Mouse (Mus musculus) forebrain, embryonic 12.5 days (tissue): ENCODE results near the gene Acox2. TPM values are rescaled to one million over a fixed set of nuclear protein-coding genes. Genes with fewer than 3 reads are reported as not detected.
"Not testable (repeated sequence)": the region's sequence is repeated elsewhere in the genome, so short reads cannot be mapped to it uniquely, and the experiment has no call there.

Experiments
- ATAC-seq: fragments of 200-750 bp; cut with Nextera tagmentation; 2 replicates; pipeline ENCODE4 v1.8.0; 2017; ENCODE audit warnings: moderate TSS enrichment; ENCODE audit not compliant: low FRiP score
- H3K27ac ChIP-seq: fragments of 300-500 bp; sonication (generic); 2 replicates; pipeline ENCODE4 v1.5.1; 2016; ENCODE audit warnings: mild to moderate bottlenecking
- H3K27me3 ChIP-seq: fragments of 300-500 bp; sonication (generic); 2 replicates; pipeline ENCODE4 v1.6.1; 2016; ENCODE audit warnings: mild to moderate bottlenecking
- H3K36me3 ChIP-seq: fragments of 300-500 bp; sonication (generic); replicated peaks from 2 replicates; pipeline ENCODE4 v1.6.1; 2016; ENCODE audit warnings: mild to moderate bottlenecking
- H3K4me1 ChIP-seq: fragments of 300-500 bp; sonication (generic); 2 replicates; pipeline ENCODE4 v1.6.1; 2016
- H3K4me2 ChIP-seq: fragments of 300-500 bp; sonication (generic); 2 replicates; pipeline ENCODE4 v1.6.1; 2016; ENCODE audit warnings: mild to moderate bottlenecking, moderate library complexity
- H3K4me3 ChIP-seq: fragments of 300-500 bp; sonication (generic); replicated peaks from 2 replicates; pipeline ENCODE4 v1.5.1; 2016; ENCODE audit warnings: mild to moderate bottlenecking
- H3K9ac ChIP-seq: fragments of 300-500 bp; sonication (generic); 2 replicates; pipeline ENCODE4 v1.6.1; 2016; ENCODE audit warnings: mild to moderate bottlenecking
- H3K9me3 ChIP-seq: fragments of 300-500 bp; sonication (generic); 2 replicates; pipeline ENCODE4 v1.6.1; 2016
- WGBS: fragments of 180-500 bp; shearing (Covaris S2); methylation state at CpG from one replicate; pipeline ENCODE4 v1.1.7; 2016; 5-methylcytosine and 5-hydroxymethylcytosine counted together
- polyA plus RNA-seq: library from polyadenylated mRNA; unstranded; fragments of >200 nt; fragmentation: Nextera tagmentation; extraction: Ambion mirVana; gene quantifications from 2 replicates; pipeline ENCODE4 v1.2.1, GENCODE M21; 2016

Acox2 gene
- 0.21 TPM in 1 of 2 replicates, not detected in the other for polyA plus RNA-seq

DNA sequence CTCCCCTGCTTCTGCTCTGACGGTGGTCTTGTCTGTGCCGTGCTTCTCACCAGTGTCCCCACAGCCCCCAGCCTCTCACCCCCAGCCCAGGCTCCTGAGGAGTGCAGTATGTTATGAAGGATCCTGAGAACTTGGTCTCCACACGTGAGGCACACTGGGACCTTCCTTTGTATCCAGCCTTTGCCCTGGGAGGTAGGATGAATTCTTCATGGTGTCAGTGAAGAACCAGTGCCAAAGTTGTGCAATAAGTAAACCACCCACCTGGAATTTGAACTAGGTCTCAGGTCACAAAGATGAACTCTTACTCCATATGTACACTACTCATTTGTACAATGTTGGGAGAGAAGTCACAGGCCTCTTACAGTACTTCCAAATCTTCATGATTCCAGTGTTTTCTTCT lies at the start of gene Acox2:
TSS of gene Acox2 (minus strand) at position 188 of the 400 bp plus-strand sequence.
- H3K27me3 ChIP-seq = no peaks in the 10 kb centered on the region
- H3K9ac ChIP-seq = no peak within 1 kb of the TSS
- no peaks in the 10 kb centered on the region for H3K4me1 ChIP-seq
- no peak for ATAC-seq
- no peaks in the 10 kb centered on the region for H3K36me3 ChIP-seq
- H3K9me3 ChIP-seq = no peaks in the 10 kb centered on the region
- H3K4me3 ChIP-seq = no peak within 1 kb of the TSS
- H3K4me2 ChIP-seq = no peak within 1 kb of the TSS
- WGBS = 91% methylated on average over 3 of the region's 3 CpGs
- H3K27ac ChIP-seq = no peak within 1 kb of the TSS

DNA sequence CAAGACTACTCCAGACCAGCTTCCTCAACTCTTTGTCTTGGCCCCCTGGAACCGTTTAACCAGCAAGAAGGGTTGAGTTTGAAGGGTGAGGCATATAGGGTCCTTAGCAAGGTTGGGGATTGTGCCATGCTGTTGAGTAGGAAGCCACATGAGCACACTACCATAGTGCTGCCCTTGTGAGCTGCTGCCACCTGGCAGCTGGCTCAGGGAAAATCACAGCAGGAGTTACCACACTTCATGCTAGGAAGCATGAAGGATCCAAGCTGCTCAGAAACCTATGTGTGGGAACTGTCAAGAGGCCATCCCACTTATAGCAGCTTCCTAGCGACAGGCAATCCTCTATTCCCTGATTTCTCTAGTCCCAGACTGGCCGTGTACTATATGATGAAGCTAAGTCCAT lies 49.5 kb upstream of the Acox2 start:
- peaks cover 10% of the 10 kb centered on the region for H3K4me1 ChIP-seq
- H3K9ac ChIP-seq = no peak overlapping the region
- 0 out of 2 replicates have a peak, but pooled peaks cover 4% of the 10 kb centered on the region for H3K27me3 ChIP-seq
- 82% methylated on average over 3 of the region's 3 CpGs for WGBS
- H3K4me2 ChIP-seq = no peak overlapping the region
- H3K4me3 ChIP-seq = no peak overlapping the region
- ATAC-seq = no peak
- no peaks in the 10 kb centered on the region for H3K36me3 ChIP-seq
- H3K9me3 ChIP-seq = no peaks in the 10 kb centered on the region
- no peak overlapping the region for H3K27ac ChIP-seq

DNA sequence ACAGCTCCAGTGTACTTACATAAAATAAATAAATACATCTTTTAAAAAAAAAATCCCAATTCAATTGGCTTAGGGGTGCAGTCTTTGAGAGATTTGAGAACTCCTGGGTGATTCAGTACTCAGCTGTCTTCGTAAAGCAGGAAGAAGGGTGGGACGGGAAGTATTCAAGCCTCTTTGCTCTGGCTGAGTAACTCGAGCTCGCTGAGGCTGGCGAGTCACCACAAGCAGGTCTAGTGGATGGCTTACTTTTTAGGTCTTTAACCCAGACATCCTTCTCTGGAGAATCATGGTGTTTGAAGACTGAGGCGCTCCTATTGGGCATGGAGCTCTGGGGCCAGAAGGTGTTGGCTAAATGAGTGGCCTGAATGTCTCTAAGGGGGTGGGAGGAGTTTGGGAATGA lies 47.7 kb upstream of the Acox2 start:
- Histone ChIP-seq H3K9me3 (no peaks in the 10 kb centered on the region), H3K4me2 (no peak overlapping the region), H3K4me3 (no peak overlapping the region), H3K27ac (no peak overlapping the region), H3K4me1 (peaks cover 16% of the 10 kb centered on the region), H3K9ac (no peak overlapping the region), H3K27me3 (0 out of 2 replicates have a peak, but pooled peaks cover 4% of the 10 kb centered on the region), H3K36me3 (no peaks in the 10 kb centered on the region)
- WGBS = 83% methylated on average over 6 of the region's 6 CpGs
- ATAC-seq = no peak

DNA sequence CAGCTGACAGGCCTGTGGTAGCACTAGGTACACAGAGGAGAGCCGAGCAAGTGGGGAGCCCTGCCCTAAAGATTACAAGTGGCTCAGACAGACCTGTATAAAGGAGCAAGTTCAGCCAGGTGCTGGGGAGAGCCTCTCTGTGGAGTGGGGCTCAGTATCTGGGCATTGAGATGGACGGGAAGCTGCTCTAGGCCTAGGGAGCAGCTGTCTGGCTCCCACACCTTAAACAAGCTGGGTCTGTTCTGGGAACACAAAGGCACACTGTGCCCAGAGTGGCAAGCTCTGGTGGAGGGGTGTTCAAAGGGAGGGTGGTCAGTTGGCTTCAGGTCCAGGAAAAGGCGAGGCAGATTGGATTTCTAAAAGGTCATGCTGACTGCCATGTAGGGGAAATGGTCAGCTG lies 45.9 kb upstream of the Acox2 start:
- Histone ChIP-seq H3K4me2 (no peak overlapping the region), H3K9me3 (no peaks in the 10 kb centered on the region), H3K27ac (no peak overlapping the region), H3K9ac (no peak overlapping the region), H3K36me3 (no peaks in the 10 kb centered on the region), H3K27me3 (0 out of 2 replicates have a peak, but pooled peaks cover 4% of the 10 kb centered on the region), H3K4me1 (peaks cover 14% of the 10 kb centered on the region), H3K4me3 (no peak overlapping the region)
- WGBS = 63% methylated on average over 3 of the region's 3 CpGs
- ATAC-seq = no peak

DNA sequence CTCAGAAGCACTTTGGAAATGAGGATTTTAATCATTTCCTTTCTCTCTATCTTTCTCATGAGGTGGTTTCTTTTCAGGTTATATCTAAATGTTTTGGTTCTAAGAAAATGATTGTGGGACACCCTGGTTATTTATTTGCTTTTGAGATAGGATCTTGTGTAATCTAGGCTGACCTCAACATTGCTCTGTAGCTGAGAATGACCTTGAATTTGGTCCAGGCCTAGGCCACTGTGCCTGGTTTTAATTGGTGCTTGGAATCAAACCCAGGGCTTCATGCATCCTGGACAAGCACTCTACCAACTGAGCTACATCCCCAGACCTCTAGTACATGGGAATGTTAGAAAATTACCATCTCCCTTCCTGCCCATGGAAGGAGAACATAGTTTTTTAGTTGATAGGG lies 44.9 kb upstream of the Acox2 start:
- no peak for ATAC-seq
- peaks cover 6% of the 10 kb centered on the region; the same call in 1 of the 2 replicates for H3K4me1 ChIP-seq
- no peaks in the 10 kb centered on the region for H3K9me3 ChIP-seq
- peaks cover 4% of the 10 kb centered on the region; the same call in 1 of the 2 replicates for H3K27me3 ChIP-seq
- H3K9ac ChIP-seq = no peak overlapping the region
- no peak overlapping the region for H3K4me3 ChIP-seq
- no peak overlapping the region for H3K27ac ChIP-seq
- H3K4me2 ChIP-seq = no peak overlapping the region
- no peaks in the 10 kb centered on the region for H3K36me3 ChIP-seq

DNA sequence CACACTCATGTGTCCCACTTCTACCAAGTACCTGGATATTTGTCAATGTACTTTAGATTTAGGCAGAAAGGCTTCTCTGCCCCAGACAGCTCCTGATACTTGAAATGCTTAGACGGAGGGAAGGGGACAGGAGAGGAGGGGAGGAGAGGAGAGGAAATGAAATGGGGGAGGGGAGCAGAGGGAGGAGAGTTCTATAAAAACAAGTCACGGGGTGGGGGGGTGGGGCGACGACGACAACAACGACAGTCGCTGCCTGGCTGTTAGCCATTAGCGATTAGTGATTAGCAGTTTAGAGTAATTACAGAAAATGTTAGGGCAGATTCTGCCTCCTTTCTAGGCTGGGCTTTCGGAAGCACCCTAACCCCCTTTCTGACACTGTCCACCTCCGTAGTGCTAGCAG lies 43.5 kb upstream of the Acox2 start:
- H3K4me3 ChIP-seq = no peak overlapping the region
- H3K4me2 ChIP-seq = 0 out of 2 replicates have a peak overlapping the region, but pooled peaks have one; percentile 13
- WGBS = 16% methylated on average over 7 of the region's 10 CpGs
- H3K27me3 ChIP-seq = peaks cover 3% of the 10 kb centered on the region; the same call in 1 of the 2 replicates
- no peaks in the 10 kb centered on the region for H3K36me3 ChIP-seq
- no peak overlapping the region for H3K27ac ChIP-seq
- no peak overlapping the region for H3K9ac ChIP-seq
- peaks cover 6% of the 10 kb centered on the region; the same call in 1 of the 2 replicates for H3K4me1 ChIP-seq
- H3K9me3 ChIP-seq = no peaks in the 10 kb centered on the region
- peak; percentile 62; the same call in 1 of the 2 replicates for ATAC-seq

DNA sequence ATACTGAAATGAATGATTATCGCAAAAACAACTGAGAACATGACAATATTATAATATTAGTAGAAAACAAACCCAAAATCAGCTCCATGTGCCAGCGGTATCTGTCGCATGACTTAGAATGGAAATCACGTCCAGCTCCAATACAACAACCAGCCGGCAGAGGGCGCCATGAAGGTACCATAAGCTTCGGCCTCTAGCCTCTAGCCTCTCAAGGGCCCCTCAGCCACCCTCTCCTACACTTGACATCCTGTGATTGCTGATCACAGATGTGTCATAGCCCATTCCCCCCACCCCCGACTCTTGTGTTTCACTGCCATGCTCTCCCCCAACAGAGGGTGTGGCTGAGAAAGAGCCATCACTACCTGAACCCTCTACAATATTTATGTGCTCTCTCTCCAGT lies 41.1 kb upstream of the Acox2 start:
- Histone ChIP-seq H3K27ac (no peak overlapping the region), H3K9me3 (no peaks in the 10 kb centered on the region), H3K27me3 (peaks cover 3% of the 10 kb centered on the region; the same call in 1 of the 2 replicates), H3K36me3 (no peaks in the 10 kb centered on the region), H3K4me2 (no peak overlapping the region), H3K4me3 (no peak overlapping the region), H3K4me1 (peaks cover 6% of the 10 kb centered on the region; the same call in 1 of the 2 replicates), H3K9ac (no peak overlapping the region)
- peak; percentile 53; the same call in 1 of the 2 replicates for ATAC-seq
- 27% methylated on average over 8 of the region's 8 CpGs for WGBS

DNA sequence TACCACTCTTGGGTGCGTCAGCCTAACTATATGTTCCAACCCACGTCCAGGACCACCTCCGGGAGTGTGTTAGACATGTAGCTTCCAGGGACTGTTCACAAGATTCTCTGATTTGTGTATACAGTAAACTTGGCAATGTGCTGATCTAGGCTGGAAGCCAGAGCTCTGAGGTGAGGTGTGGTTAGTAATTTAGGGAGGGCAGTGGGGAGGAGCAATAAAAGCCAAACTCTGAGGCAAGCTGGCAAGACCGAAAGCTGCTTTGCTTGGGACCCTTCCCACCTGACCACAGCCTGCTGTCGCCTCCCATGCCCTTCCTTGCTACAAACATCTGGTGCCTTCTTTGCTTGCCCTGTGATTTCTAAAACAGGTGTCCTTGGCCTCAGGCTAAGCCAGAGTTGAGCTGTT lies 38.7 kb upstream of the Acox2 start:
- Histone ChIP-seq H3K36me3 (no peaks in the 10 kb centered on the region), H3K27me3 (peaks cover 3% of the 10 kb centered on the region; the same call in 1 of the 2 replicates), H3K4me1 (peaks cover 5% of the 10 kb centered on the region; the same call in 1 of the 2 replicates), H3K4me2 (no peak overlapping the region), H3K4me3 (no peak overlapping the region), H3K9me3 (no peaks in the 10 kb centered on the region), H3K9ac (no peak overlapping the region), H3K27ac (no peak overlapping the region)
- no peak for ATAC-seq
- WGBS = 89% methylated on average over 5 of the region's 5 CpGs

DNA sequence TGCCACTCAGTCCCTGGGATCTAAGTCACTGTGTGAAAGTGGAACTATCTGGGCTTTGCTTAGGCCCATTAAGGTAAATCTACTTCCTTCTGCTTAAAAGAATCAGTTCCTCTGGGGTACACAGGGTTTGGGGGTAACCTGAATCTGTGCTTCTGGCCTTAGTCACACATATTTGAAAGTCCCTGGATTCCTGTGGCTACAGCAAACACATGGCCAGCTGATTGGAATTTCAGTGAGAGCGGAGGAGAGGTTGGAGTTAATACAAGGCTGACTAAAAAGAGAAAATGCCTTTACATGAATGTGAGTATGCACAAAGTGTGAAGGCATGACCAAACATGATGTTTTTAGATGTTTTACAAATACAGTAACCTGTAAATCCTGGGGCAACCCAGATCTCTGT lies 35.1 kb upstream of the Acox2 start:
- Histone ChIP-seq H3K27ac (no peak overlapping the region), H3K9ac (no peak overlapping the region), H3K36me3 (no peaks in the 10 kb centered on the region), H3K27me3 (peaks cover 3% of the 10 kb centered on the region; the same call in 1 of the 2 replicates), H3K4me2 (no peak overlapping the region), H3K4me3 (no peak overlapping the region), H3K4me1 (no peaks in the 10 kb centered on the region), H3K9me3 (peaks cover 5% of the 10 kb centered on the region)
- WGBS = 89% methylated on average over 1 of the region's 1 CpGs
- no peak for ATAC-seq

DNA sequence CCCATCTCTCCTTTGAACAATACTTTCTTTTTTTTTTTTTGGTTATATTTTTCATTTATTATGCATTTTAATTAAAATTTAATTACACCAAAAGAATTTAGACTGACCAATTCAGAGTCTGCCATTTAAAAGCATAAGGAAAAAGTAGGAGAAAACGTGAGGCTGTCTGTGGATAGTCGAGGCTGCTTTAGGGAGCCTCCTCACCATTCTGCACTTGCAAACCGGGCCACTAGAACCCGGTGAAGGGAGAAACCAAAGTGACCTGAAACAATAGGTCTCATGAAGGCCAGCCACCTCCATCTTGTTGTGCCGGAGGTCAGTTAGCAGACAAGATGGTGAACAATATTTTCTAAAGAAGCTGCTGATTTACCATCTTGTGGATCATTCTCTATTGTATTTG lies 27.4 kb upstream of the Acox2 start:
- WGBS = 79% methylated on average over 5 of the region's 5 CpGs
- not testable (repeated sequence) for H3K9ac ChIP-seq, H3K4me3 ChIP-seq, H3K27me3 ChIP-seq, H3K4me2 ChIP-seq, H3K9me3 ChIP-seq, H3K36me3 ChIP-seq, H3K27ac ChIP-seq, H3K4me1 ChIP-seq
- peak; percentile 83; the same call in 1 of the 2 replicates for ATAC-seq

DNA sequence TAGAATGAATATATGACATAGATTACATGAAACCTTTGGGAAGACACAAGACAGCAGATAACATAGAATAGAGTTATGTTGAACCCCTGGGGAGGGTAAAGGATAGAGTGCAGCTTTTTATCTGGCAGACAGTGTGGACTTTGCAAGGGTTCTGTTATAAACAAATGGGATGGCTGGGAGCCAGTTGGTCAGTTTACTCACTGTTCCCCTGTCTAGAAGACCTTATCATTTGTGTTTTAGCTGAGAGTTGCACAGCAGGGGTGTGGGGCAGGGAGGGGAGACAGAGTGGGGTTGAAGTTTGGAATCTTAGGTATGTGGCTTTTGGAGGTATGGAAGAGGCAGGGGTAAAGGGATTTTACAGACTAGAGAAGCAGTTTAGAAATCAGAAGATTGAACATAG lies 24.6 kb upstream of the Acox2 start:
- Histone ChIP-seq H3K9ac (no peak overlapping the region), H3K9me3 (0 out of 2 replicates have a peak, but pooled peaks cover 3% of the 10 kb centered on the region), H3K27ac (no peak overlapping the region), H3K4me3 (no peak overlapping the region), H3K4me1 (no peaks in the 10 kb centered on the region), H3K36me3 (no peaks in the 10 kb centered on the region), H3K27me3 (no peaks in the 10 kb centered on the region), H3K4me2 (no peak overlapping the region)
- no peak for ATAC-seq

DNA sequence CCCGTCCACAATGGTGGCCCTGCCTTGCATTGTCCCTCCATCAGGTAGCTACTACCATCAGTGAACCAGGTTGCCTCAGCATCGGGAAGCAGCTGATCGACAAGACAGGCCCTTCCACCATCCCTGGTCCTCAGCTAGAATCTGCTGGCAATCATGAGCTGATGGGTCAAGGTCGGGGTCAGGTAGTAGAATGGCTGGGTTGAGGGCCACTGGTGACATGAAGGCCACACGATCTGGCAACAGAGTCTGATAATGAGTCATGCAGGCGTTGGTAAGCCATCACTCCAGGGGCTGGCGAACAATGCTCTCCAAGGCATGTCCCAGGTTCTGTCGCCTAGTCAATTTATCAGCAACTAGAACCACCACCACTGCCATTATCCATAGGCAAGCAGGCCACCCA lies 12.1 kb upstream of the Acox2 start:
- H3K4me1 ChIP-seq, ATAC-seq: not testable (repeated sequence)

DNA sequence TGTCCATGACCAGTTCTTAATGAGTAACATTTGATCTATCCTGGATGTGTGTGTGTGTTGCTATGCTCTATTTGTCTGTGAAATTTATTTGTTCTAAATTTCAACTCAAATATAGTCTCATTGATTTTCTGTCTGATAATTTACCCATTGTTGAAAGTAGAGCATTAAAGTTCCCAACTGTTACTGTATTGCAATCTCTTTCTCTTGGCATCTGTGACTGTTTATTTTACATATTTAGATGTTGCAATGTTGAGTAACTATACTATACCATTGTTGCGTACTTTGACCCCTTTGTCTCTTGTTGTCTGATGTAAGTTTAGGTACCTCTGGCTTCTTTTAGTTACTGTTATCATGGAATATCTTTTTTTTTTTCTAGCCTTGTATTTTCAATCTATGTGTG lies 5.2 kb upstream of the Acox2 start:
- H3K4me2 ChIP-seq = no peak overlapping the region
- H3K27me3 ChIP-seq = no peaks in the 10 kb centered on the region
- H3K27ac ChIP-seq = no peak overlapping the region
- no peaks in the 10 kb centered on the region for H3K36me3 ChIP-seq
- no peaks in the 10 kb centered on the region for H3K4me1 ChIP-seq
- no peaks in the 10 kb centered on the region for H3K9me3 ChIP-seq
- WGBS = 95% methylated on average over 1 of the region's 1 CpGs
- no peak overlapping the region for H3K4me3 ChIP-seq
- ATAC-seq = no peak
- H3K9ac ChIP-seq = no peak overlapping the region

More for the DNA sequence above, 12.1 kb upstream of the Acox2 start:
- H3K36me3 ChIP-seq, H3K9me3 ChIP-seq, H3K4me3 ChIP-seq, H3K9ac ChIP-seq, H3K27me3 ChIP-seq, H3K27ac ChIP-seq, H3K4me2 ChIP-seq: not testable (repeated sequence)
- WGBS = 88% methylated on average over 8 of the region's 8 CpGs
